Mouse (Mus musculus): ENCODE data around the gene Hrh2.

The Hrh2 gene

DNA sequence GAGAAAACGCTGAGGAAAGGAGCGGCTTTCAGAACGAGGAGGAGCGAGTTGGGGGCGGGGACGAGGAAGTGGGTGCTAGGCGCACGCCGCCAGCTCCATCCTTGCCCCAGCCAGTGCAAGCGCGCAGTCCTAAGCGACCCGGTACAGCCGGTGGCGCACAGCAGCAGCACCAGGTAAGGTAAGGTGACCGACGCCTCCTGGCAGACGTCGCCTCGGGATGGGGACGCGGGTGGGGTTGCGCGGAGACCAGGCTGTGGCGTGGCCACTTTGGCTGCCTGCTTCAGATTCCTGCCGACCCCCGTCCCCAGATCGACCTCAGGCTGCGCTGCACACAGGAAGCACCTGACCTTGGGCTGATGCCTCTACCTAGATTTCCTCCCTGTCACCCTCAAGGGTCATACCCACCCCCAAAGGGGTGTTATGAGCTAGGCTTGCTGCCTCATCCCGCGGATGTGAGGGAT lies at the start of gene Hrh2:
TSS of gene Hrh2 (plus strand) at position 109 of the 461 bp plus-strand sequence.
- no peak for DNase-seq (ENCODE audit: low read depth, low spot score)

- DNase-seq (ENCODE audit: low read depth, low spot score) = no peak
These were observed 48.1 kb upstream of the Hrh2 start for GRCm38 (mm10) chr13:54143788-54144187.

DNA sequence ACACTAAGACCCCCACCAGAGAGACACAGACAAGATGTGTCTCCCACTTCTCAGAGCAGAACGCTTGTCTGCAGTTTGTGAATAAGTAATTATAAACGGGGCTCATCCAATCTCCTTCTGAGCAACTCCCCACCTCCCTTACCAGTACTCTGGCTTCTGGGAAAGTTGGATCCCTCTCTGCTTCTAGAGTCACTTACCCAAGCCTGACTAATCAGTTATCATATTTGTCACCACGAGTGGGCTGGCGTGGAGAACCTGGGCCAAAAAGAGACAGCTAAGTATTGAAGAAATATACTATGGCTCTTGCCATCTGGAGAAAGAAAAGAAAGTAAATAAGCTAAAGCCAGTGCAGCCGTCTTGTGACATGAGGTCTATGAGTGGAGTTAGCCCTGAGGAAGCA lies 47.3 kb upstream of the Hrh2 start:
- no peak for DNase-seq (ENCODE audit: low read depth, low spot score)

DNA sequence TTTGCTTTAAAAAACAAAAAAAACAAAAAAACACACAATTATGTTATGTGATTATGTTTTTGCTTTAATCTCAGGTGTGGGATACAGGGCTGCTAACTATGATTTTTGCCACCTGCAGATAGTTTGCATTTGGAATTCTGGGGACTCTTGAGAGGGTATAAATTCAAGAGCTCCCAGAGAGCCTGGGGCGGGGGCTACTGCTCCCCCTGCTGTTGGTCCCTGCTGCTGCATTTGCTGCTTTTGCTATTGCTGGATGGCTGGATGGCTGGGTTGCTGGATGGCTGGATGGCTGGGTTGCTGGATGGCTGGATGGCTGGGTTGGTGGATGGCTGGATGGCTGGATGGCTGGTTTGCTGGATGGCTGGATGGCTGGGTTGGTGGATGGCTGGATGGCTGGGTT lies 44.6 kb upstream of the Hrh2 start:
- no peak for DNase-seq (ENCODE audit: low read depth, low spot score)

GRCm38 (mm10) chr13:54152421-54152820 lies 39.5 kb upstream of the Hrh2 start:
- DNase-seq (ENCODE audit: low read depth, low spot score) = no peak

GRCm38 (mm10) chr13:54152911-54153310 lies 39.0 kb upstream of the Hrh2 start:
- no peak for DNase-seq (ENCODE audit: low read depth, low spot score)

GRCm38 (mm10) chr13:54153672-54154218 lies 38.2 kb upstream of the Hrh2 start:
- no peak for DNase-seq (ENCODE audit: low read depth, low spot score)

DNA sequence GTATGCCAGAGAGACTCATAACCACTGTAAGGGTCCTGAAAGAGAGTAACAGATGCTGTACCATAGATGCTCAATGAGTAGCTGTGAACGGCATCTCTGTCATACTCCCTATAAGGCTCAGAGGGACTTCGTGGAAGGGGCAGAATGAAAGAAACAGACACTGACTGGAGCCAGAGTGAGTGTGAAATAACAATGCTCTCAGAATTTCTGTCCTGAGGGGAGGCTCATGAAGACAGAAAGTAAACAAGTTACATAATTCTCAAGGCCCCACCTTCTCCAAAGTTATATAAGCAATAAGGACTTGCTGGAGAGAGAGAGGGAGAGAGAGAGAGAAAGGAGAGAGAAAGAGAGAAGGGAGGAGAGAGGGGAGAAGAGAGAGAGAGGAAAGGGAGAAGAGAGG lies 36.1 kb upstream of the Hrh2 start:
- no peak for DNase-seq (ENCODE audit: low read depth, low spot score)

DNA sequence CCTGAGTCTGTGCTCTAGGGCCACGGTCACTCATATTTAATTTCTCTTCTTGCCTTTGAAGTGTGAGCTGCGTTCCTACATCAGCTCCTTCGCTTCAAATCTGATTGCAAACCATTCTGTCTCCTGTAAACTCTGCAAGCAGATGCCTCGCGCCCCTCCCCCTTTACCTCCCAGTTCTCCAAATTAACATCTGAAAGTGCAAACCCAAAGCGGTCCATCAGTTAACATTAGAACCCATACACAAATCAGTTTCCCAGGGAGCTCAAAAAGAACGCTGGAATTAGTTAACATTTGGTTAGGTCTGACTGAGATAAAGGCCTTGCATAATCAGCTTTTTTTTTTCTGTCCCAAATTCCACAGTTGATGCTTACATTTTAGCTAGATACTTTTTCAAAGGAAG lies 32.7 kb upstream of the Hrh2 start:
- DNase-seq (ENCODE audit: low read depth, low spot score) = no peak

DNA sequence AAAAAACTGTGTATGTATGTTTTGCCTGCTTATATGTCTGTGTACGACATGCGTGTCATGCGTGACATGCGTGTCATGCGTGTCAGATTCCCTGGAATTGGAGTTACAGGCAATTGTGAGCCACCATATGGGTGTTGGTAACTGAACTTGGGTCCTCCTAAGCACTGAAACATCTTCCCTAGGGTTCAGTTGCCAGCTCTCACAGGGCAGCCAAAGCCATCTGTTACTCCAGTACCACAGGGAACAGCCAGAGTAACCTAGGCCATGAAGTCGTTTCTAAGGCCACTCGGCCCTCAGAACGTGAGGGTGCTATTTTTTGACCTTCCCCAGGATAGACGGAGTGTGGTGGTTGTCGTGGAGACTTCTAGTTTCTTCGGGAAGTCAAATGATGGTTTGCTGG lies 32.2 kb upstream of the Hrh2 start:
- DNase-seq (ENCODE audit: low read depth, low spot score) = no peak

GRCm38 (mm10) chr13:54160546-54160945 lies 31.4 kb upstream of the Hrh2 start:
- DNase-seq (ENCODE audit: low read depth, low spot score) = no peak

DNA sequence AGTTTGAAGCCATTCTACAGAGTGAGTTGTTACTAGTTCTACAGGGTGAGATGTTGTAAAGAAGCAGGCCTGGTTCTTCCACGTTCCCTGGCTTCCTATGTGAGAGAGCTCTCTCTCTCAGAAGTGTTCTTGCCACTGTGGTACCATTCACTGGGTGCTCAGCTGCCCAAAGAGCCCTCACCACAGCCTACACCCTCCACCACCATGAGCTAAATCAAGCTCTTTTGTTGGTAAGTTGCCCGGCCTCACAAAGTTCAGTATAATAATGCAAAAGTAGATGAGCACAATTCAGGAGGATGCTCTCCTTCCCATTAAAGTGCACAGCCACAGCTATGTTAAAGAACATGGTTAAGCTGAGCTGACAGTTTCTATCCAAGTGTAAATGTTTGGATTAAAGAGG lies 30.4 kb upstream of the Hrh2 start:
- no peak for DNase-seq (ENCODE audit: low read depth, low spot score)

- DNase-seq (ENCODE audit: low read depth, low spot score) = no peak
These were observed 28.6 kb upstream of the Hrh2 start for GRCm38 (mm10) chr13:54163363-54163762.

- DNase-seq (ENCODE audit: low read depth, low spot score) = no peak
These were observed 27.5 kb upstream of the Hrh2 start for GRCm38 (mm10) chr13:54164462-54164861.

GRCm38 (mm10) chr13:54165066-54165465 lies 26.9 kb upstream of the Hrh2 start:
- no peak for DNase-seq (ENCODE audit: low read depth, low spot score)

DNA sequence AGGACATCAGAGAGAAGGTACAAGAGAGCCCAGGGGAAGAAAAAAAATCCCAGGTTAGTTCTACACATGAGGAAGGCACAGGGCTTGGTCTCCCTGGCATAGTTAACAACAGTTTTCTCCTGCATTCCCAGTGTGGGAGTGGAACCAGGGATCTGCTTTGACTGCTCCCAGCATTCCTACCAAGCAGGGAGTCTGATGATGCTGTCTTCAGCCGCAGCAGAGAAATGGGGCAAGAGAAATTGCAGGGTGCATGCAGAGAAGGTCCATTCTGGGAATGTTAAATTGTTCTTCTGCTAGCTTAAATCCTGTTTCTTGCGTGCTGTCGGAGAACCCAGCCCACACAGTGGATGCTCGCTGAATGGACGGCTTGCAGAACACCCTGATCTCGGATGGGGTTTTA lies 26.2 kb upstream of the Hrh2 start:
- no peak for DNase-seq (ENCODE audit: low read depth, low spot score)

DNA sequence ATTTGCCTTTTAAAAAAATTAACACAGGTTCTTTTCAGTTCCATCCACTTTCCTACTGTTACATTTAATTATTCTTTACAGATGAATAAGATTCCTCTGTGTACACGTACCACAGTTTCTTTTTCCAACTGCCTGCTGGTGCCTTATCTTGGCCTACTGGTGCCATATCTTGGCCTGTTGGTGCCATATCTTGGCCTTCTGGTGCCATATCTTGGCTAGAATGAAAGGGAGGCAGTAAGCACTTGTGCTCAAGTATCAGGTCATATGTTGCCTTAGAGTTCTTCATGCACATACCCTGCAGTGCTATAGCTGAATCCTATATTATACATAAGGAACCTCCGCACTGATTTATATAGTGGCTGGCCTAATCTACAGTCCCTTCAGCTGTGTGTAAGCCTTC lies 24.9 kb upstream of the Hrh2 start:
- no peak for DNase-seq (ENCODE audit: low read depth, low spot score)

GRCm38 (mm10) chr13:54168675-54169074 lies 23.3 kb upstream of the Hrh2 start:
- no peak for DNase-seq (ENCODE audit: low read depth, low spot score)

DNA sequence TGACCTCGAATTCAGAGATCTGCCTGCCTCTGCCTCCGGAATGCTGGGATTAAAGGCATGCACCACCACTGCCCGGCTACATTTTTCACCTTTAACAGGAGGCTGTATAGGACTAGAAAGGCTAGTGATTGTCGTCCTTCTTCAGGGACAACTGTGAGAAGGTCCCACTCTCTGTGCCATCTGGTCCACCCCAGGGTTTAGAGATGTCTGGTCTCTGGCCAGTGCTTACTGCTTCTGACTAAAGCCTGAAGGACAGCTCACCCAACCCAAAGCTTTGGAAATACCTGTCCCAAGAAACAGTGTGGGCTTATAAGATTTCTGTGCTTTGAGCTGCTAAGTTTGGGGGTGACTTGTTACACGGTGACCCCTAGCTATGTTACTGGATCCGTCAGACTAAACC lies 21.6 kb upstream of the Hrh2 start:
- DNase-seq (ENCODE audit: low read depth, low spot score) = no peak

GRCm38 (mm10) chr13:54171346-54171745 lies 20.6 kb upstream of the Hrh2 start:
- no peak for DNase-seq (ENCODE audit: low read depth, low spot score)

DNA sequence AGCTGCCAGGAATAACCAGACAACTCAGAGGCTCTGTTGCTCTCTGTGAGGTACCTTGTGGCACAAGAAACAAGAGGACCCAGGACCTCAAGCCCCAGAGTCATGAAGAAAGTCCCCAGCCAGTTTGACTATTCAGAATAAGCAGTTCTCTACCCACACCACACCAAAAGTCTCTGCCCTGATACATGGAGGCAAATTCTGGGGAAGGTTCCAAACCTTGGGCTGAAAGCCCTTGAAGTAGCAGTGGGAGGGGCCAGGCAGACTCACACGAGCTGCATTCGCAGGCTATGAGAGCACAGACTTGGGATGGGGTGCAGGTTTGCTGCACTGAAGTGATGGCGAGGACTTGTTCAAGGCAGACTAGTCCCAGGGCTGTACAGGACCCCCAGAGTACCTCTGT lies 20.2 kb upstream of the Hrh2 start:
- DNase-seq (ENCODE audit: low read depth, low spot score) = no peak

- no peak for DNase-seq (ENCODE audit: low read depth, low spot score)
These were observed 18.0 kb upstream of the Hrh2 start for GRCm38 (mm10) chr13:54173941-54174340.

DNA sequence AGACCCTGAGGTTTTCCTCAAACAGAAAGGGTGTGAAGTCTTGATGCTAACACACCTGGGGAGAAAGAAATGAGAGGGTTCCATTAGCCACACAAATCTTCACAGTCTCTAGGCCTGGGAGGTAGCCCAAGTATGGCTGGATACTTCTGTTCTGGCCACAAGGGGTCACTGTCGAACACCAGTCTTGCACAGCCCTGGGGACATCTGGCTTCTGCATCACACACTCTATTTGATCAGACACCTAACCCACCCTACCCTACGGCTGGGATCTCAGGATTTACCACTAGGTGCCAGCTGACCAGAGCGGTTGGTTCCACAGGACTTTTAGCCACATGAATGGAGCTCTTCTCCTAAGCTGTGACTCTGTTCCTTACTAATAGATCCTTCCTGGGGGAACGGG lies 17.2 kb upstream of the Hrh2 start:
- DNase-seq (ENCODE audit: low read depth, low spot score) = no peak

DNA sequence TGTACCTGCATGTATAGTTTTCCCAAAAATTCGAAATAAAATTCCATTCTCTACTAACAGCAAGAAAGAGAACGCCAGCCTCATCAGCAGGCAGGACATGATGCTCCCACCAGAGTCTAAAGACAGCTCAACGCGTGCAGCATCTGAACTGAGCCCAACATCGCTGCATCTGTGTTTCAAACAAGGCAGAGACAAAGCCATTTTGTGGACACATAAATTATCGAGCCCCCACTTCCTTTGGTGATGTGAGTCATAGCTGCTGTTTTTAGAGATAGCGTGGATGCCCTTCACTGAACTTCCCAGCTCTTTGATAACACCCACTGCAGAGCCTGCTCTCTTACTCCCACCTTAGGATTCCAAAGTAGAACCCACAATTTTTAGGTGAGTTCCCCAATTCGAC lies 16.5 kb upstream of the Hrh2 start:
- no peak for DNase-seq (ENCODE audit: low read depth, low spot score)

All from WW6 (cell line).